Mouse (Mus musculus): ENCODE results near the gene Tns1. TPM values are rescaled to one million over a fixed set of nuclear protein-coding genes. Genes with fewer than 3 reads are reported as not detected.

The Tns1 gene
- total RNA-seq, 2 experiments from 2014 or later, result 284 to 309 TPM

DNA sequence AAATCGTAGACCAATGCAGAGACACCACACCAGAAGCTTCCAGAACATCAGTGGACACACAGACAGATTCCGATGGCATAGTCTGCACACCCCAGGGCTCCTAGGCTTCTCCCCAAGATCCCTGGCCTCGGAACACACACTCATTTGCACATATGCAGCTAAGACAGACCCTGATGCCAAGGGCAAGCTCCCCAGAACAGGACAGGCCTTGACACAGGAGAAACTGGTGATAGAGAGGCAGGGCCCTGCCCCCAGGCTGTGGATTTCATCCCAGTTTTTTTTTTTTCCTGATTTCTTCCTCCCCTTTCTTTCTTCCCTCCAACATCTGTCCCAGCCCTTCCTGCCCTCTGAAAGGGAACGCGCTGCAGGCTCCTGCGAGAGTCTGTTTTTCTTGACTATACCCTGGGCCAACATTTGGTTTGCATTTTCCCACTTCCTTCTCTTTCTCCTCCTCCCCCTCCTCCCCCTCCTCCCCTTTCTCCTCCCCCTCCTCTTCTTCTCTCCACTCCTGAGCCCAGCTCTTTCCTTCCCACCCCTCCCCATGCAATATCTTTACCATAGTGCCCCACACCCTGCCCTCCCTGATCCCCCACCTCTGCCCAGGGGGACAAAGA, 32.5 kb downstream of the Tns1 start:
- no peak for DNase-seq

GRCm38 (mm10) chr1:74091138-74091537, 33.1 kb downstream of the Tns1 start:
- DNase-seq, result no peak

GRCm38 (mm10) chr1:74090329-74090728, 33.9 kb downstream of the Tns1 start:
- DNase-seq, result no peak

- no peak for DNase-seq
Observed at GRCm38 (mm10) chr1:74088569-74088968, 35.7 kb downstream of the Tns1 start.

DNA sequence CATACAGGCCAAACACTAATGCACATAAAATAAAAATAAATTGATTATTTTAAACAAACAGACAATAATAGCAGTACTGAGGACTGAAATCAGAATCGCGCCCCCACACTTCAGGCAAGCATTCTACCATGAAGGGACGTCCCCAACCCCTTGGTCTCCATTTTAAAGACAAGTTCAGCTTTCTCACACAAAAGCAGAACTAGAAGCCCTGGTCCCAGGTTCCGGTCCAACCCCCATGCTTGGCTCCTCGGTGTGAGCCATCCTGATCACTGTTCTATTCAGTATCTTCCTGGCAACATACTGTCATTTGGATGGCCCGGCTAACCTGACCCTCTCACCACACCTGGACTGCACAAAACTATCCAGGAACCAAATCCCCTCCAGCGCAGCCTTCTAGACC, 38.7 kb downstream of the Tns1 start:
- DNase-seq, result no peak

- peak; percentile 43 for DNase-seq
Observed at GRCm38 (mm10) chr1:74084752-74085151, 39.5 kb downstream of the Tns1 start.

GRCm38 (mm10) chr1:74084065-74084705, 40.1 kb downstream of the Tns1 start:
- peak; percentile 55 for DNase-seq

GRCm38 (mm10) chr1:74082841-74083463, 41.3 kb downstream of the Tns1 start:
- peak; percentile 80 for DNase-seq

DNA sequence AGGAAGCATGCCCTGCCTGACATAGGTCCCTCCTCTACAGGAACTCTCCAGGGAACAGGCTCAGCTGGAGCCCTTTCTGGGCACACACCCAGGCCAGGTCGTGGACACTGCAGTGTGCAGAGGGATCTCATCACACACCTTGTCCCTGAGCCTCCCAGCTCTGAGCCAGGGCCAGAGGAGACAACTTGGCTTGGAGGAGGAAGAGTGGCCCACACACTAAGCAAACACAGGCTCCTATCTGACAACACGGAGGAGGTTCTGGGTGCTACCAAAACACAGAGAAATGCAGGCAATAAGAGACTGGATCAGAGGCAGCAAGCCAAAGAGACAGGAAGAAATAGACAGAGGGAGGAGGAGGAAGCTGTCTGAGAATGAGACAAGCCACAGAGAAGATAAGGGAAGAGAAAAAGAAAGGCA, 42.7 kb downstream of the Tns1 start:
- peak; percentile 55 for DNase-seq

GRCm38 (mm10) chr1:74077353-74077752, 46.9 kb downstream of the Tns1 start:
- peak; percentile 93 for DNase-seq

GRCm38 (mm10) chr1:74076230-74076629, 48.0 kb downstream of the Tns1 start:
- peak; percentile 57 for DNase-seq

- DNase-seq, result no peak
Observed at GRCm38 (mm10) chr1:74074693-74075485, 49.4 kb downstream of the Tns1 start.

- DNase-seq, result no peak
Observed at GRCm38 (mm10) chr1:74073791-74074190, 50.5 kb downstream of the Tns1 start.

GRCm38 (mm10) chr1:74070745-74071144, 53.5 kb downstream of the Tns1 start:
- DNase-seq, result no peak

DNA sequence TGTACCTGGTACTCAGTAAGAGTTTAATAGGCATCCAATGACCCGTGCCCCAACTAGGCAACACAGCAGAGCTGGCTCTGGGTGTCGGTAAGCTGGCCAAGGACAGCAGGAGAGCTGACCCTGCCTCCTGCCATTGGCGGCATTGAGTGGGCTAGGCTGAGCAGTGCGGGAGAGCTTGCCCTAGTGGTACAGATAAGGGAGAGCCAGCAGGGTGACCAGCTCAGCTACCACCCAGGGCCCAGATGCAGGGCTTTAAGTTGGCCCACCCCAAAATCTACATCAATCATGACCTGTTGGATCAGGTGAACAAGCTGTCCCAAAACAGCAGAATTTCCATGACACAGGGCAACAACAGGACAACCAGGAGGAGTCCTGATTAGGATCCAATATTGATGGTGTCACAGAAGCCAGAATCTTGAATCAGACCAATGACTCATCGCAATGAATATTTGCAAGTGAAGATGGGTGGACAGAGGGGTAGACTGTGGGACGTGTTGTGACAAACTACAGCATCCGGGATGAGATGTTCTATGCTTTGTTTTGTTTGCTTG, 54.2 kb downstream of the Tns1 start:
- peak; percentile 43 for DNase-seq

DNA sequence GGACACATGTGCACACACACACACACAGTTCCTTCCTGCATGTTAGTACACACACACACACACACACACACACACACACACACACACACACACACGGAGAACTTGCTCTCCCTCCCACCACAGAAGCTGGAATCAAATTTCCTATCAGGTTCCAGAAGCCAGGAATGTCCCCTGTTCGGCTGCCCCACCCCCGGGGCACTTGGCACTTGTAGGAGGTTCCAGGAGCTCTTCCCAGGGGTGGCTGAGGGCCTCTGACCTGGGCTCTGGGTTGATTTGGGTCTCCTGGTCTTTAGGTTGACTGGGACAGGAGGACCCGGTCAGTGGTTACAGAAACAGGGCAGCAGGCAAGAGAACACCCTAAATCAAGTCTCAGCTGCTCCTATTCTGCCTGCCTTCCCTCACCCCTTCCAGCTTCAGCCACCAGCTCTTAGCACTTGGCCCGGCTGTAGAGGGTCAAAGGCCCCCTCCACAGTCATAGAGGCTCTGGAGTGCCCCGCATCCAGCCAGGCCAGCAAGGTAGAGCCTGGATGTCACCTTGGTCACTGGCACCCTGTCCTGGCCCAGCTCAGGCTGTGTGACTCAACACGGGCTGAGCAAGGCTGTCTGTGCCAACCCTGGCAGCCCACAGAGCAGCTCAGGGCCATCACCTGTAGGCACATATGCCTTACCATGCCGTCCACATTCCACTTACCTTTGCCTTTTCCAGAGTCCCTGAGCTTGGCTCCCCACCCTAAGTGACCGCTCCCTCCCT, 55.0 kb downstream of the Tns1 start:
- DNase-seq, result peak; percentile 78

- DNase-seq, result peak; percentile 52
Observed at GRCm38 (mm10) chr1:74068366-74069084, 55.7 kb downstream of the Tns1 start.

DNA sequence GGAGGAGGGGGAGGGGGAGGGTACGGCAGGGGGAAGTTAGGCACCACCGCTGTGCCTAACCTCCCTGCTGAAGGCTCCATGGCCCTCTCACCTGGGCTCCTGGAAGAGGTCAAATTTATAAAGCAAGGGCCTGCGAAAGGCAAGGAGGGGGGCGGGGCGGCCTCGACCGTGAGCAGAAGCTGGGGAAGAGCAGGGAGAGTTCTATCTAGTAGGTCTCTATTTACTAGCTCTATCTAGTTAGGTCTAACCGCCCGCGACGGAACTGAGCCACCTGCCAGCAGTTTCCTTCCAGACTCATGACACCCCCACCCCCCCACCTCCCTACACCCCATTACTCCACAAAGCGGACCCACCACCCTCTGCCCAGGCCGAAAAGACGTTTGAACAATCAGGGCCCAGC, 56.4 kb downstream of the Tns1 start:
- no peak for DNase-seq

DNA sequence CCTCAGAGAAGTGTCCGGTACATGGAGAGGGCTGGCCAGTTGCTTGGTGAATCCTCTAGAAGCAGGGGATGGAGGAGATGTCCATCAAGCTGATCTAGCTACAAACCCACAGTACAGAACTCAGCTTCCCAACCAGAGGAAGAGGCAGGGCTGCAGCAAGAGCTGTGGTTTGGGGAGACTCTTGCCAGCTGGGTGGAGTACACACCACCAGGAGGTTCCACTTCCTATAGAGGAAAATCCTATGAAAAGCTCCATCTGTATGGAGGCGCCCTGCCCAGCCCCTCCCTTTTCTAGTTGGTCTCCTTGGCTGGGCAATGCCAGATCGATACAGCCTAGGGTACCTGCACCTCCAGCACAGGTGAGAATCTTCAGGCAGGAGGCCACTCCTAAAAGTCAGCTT, 57.7 kb downstream of the Tns1 start:
- DNase-seq, result no peak

- DNase-seq, result peak; percentile 78
Observed at GRCm38 (mm10) chr1:74066061-74066460, 58.2 kb downstream of the Tns1 start.

DNA sequence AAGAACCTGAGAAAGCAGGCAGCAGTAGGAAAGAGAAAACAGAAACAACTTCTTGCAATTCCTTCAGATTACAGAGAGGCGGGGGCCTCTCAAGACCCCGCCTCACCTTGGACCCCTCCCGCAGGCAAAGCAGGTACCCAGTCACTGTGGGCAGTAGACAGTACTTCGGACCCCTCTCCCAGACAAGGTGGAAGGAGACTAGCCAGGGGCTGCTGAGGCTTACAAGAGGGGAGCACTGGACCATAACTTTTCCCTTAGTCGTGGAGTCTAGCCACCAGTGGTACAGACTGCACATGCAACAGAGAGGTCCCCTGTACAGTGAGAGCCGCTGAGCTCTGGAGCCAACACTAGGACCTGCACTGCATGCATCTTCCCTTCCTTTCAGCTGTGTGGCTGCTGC, 64.2 kb downstream of the Tns1 start:
- no peak for DNase-seq

All from adrenal gland, postnatal 10 days (tissue).